Mouse (Mus musculus) small intestine, adult 2 months (tissue): ENCODE results near the gene Cops7a. TPM values are rescaled to one million over a fixed set of nuclear protein-coding genes. Genes with fewer than 3 reads are reported as not detected.
A peak's percentile ranks its signal among the peaks of the same experiment; 100 is the strongest.

ENCODE experiments used
- H3K27ac ChIP-seq: fragments of 200-500 bp; 2 replicates; pipeline ENCODE4 v1.5.1; 2012; ENCODE audit warnings: low read depth, low read length, control low read depth, inconsistent platforms; ENCODE audit not compliant: insufficient read depth
- H3K27me3 ChIP-seq: fragments of 200-500 bp; 2 replicates; pipeline ENCODE4 v1.6.1; 2012; ENCODE audit warnings: mild to moderate bottlenecking, moderate library complexity, low read length, inconsistent platforms; ENCODE audit not compliant: control insufficient read depth, insufficient read depth
- H3K36me3 ChIP-seq: fragments of 200-500 bp; 2 replicates; pipeline ENCODE4 v1.6.1; 2012; ENCODE audit warnings: mild to moderate bottlenecking, low read length, control low read depth, inconsistent platforms; ENCODE audit not compliant: control insufficient read depth, insufficient read depth
- H3K4me1 ChIP-seq: fragments of 200-500 bp; 2 replicates; pipeline ENCODE4 v1.6.1; 2012; ENCODE audit warnings: low read length, inconsistent platforms, mixed read lengths; ENCODE audit not compliant: control insufficient read depth, insufficient read depth, insufficient read length
- H3K4me3 ChIP-seq: fragments of 200-500 bp; 2 replicates; pipeline ENCODE4 v1.5.1; 2012; ENCODE audit warnings: low read depth, mild to moderate bottlenecking, control low read depth, inconsistent platforms, low read length, moderate library complexity
- CTCF ChIP-seq: fragments of 200-500 bp; IDR thresholded peaks from 2 replicates; pipeline ENCODE4 v1.5.1; 2012; ENCODE audit warnings: low read depth, mild to moderate bottlenecking, control low read depth, inconsistent platforms, low read length, moderate library complexity, mixed read lengths; ENCODE audit not compliant: insufficient replicate concordance, insufficient read length; ENCODE audit errors: extremely low read depth
- POLR2A ChIP-seq: fragments of 200-500 bp; IDR thresholded peaks from 2 replicates; pipeline ENCODE4 v1.6.1; 2012; ENCODE audit warnings: low read depth, mild to moderate bottlenecking, control low read depth, inconsistent platforms, low read length, moderate library complexity
- WGBS: fragments of 180-500 bp; shearing (Covaris S2); methylation state at CpG from one replicate; pipeline ENCODE4 v1.1.7; 2018; 5-methylcytosine and 5-hydroxymethylcytosine counted together
- polyA plus RNA-seq: library from polyadenylated mRNA; depleted of rRNA; stranded (reverse); fragments of >200 nt; gene quantifications from 2 replicates; pipeline ENCODE4 v1.2.3, GENCODE M21; 2012; rRNA removed

The Cops7a gene
- polyA plus RNA-seq, 1 experiment, result 131 TPM

GRCm38 (mm10) chr6:124913721-124914285, 51.5 kb downstream of the Cops7a start:
- TF ChIP-seq POLR2A (no peak), CTCF (no peak)
- no peaks in the 10 kb centered on the region for H3K27me3 ChIP-seq
- H3K4me1 ChIP-seq, result peaks cover 33% of the 10 kb centered on the region
- peaks cover 11% of the 10 kb centered on the region for H3K36me3 ChIP-seq
- no peak overlapping the region for H3K27ac ChIP-seq
- WGBS, result 68% methylated on average over 14 of the region's 14 CpGs
- H3K4me3 ChIP-seq, result no peak overlapping the region

DNA sequence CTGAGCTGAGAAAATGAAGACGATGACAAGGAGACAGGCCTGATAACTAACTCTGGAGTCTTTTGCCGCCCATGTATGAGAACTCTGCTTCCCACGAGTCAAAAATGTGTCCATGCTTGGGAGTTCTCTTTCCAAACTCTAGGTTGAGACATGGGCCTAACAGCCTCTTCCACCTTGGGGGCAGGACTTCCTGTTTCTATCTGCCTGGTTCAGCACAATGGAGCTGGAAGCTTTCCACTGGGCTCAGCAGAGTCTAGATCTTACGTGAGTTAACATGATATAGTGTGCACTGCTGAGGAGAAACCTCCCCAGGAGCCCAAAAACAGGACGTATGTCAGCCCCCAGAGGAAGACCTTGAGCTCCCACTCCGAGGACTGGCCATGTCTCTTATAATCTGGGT, 52.1 kb downstream of the Cops7a start:
- H3K4me3 ChIP-seq, result no peak overlapping the region
- TF ChIP-seq POLR2A, result no peak
- TF ChIP-seq CTCF, result no peak
- peaks cover 34% of the 10 kb centered on the region for H3K4me1 ChIP-seq
- WGBS, result 51% methylated on average over 6 of the region's 6 CpGs
- H3K27ac ChIP-seq, result no peak overlapping the region
- H3K27me3 ChIP-seq, result no peaks in the 10 kb centered on the region
- H3K36me3 ChIP-seq, result peaks cover 11% of the 10 kb centered on the region

DNA sequence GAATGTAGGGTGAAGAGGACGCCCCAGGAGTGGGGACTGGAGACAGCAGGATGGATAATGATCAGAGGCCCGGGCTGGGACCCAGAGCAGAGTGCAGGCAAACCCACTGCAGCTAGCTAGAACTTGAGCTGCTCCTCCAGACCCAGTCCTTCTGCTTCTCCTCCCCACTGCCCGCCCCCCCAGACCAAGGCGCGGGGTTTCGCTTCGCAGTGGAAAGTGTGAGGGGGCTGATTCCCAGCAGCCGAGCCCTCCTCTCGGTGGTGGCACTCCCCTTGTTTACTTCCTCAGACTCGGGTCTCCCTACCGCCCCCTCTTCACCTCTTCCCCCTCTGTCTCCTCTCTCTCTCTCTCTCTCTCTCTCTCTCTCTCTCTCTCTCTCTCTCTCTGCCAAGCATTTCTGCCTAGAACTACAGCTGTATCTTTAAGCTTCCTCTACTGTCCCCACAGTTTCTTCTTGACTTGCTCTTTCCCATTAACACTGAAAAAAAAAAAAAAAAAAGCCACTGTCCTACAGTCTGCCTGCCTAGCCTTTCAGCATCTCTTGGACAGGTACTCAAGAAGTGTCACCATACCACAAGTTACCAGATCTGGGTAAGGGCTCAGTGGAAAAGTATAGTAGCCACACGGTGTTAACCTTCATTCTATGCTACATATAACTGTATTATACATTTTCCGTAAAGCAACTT, 53.7 kb downstream of the Cops7a start, which contains the start of gene Lag3:
Lag3 (minus strand) TSS at position 173 of the 686 bp plus-strand sequence.
- 42% methylated on average over 13 of the region's 13 CpGs for WGBS
- H3K4me1 ChIP-seq, result peaks cover 36% of the 10 kb centered on the region
- H3K36me3 ChIP-seq, result peaks cover 11% of the 10 kb centered on the region
- no peak within 1 kb of the TSS for H3K27ac ChIP-seq
- peak within 1 kb of the TSS; percentile 13 for H3K4me3 ChIP-seq
- no peaks in the 10 kb centered on the region for H3K27me3 ChIP-seq
- TF ChIP-seq POLR2A, result no peak
- TF ChIP-seq CTCF, result no peak

GRCm38 (mm10) chr6:124910032-124910431, 55.3 kb downstream of the Cops7a start:
- peak overlapping the region; percentile 41 for H3K4me3 ChIP-seq
- TF ChIP-seq POLR2A (no peak), CTCF (no peak)

More at GRCm38 (mm10) chr6:124910032-124910431, 55.3 kb downstream of the Cops7a start:
- H3K27ac ChIP-seq, result no peak overlapping the region
- no peaks in the 10 kb centered on the region for H3K27me3 ChIP-seq
- peaks cover 25% of the 10 kb centered on the region for H3K4me1 ChIP-seq
- peaks cover 11% of the 10 kb centered on the region for H3K36me3 ChIP-seq
- 22% methylated on average over 32 of the region's 32 CpGs for WGBS

Other genes with a start within 250 kb of the Cops7a start
- gene Ptpn6, start 226.8 kb downstream of the Cops7a start, polyA plus RNA-seq, result 23.0 and 41.0 TPM in 2 replicates
- gene Grcc10, start 224.2 kb downstream of the Cops7a start, polyA plus RNA-seq, result 80.4 and 143 TPM in 2 replicates
- not detected in 2 replicates for gene Gm45234, start 209.5 kb downstream of the Cops7a start, polyA plus RNA-seq
- 42.8 and 92.6 TPM in 2 replicates for gene Atn1, start 209.0 kb downstream of the Cops7a start, polyA plus RNA-seq
- 1.3 and 1.7 TPM in 2 replicates for gene Eno2, start 195.9 kb downstream of the Cops7a start, polyA plus RNA-seq
- gene Lrrc23, start 185.8 kb downstream of the Cops7a start, polyA plus RNA-seq, result 0.14 and 0.41 TPM in 2 replicates
- gene Spsb2, start 156.9 kb downstream of the Cops7a start, polyA plus RNA-seq, result 16.6 and 38.8 TPM in 2 replicates
- gene Tpi1, start 151.2 kb downstream of the Cops7a start, polyA plus RNA-seq, result 420 and 801 TPM in 2 replicates
- gene Usp5, start 136.1 kb downstream of the Cops7a start, polyA plus RNA-seq, result 26.7 and 53.0 TPM in 2 replicates
- 32.2 and 52.9 TPM in 2 replicates for gene Cdca3, start 136.0 kb downstream of the Cops7a start, polyA plus RNA-seq
- gene Gnb3, start 125.3 kb downstream of the Cops7a start, polyA plus RNA-seq, result 0.05 and 0.19 TPM in 2 replicates
- gene P3h3, start 107.8 kb downstream of the Cops7a start, polyA plus RNA-seq, result 8.1 and 8.7 TPM in 2 replicates
- 1.2 and 1.7 TPM in 2 replicates for gene Gpr162, start 101.6 kb downstream of the Cops7a start, polyA plus RNA-seq
- 3.7 and 5.8 TPM in 2 replicates for gene Cd4, start 77.3 kb downstream of the Cops7a start, polyA plus RNA-seq
- gene Lag3, start 53.8 kb downstream of the Cops7a start, polyA plus RNA-seq, result 4.5 and 7.0 TPM in 2 replicates
- 683 and 1,784 TPM in 2 replicates for gene Ptms, start 45.4 kb downstream of the Cops7a start, polyA plus RNA-seq
- 212 and 412 TPM in 2 replicates for gene Mlf2, start 34.2 kb downstream of the Cops7a start, polyA plus RNA-seq
- gene Pianp, start 31.2 kb upstream of the Cops7a start, polyA plus RNA-seq, result 2.8 and 5.0 TPM in 2 replicates
- 28.6 and 57.0 TPM in 2 replicates for gene Zfp384, start 43.6 kb upstream of the Cops7a start, polyA plus RNA-seq
- 14.2 and 32.7 TPM in 2 replicates for gene Ing4, start 74.2 kb upstream of the Cops7a start, polyA plus RNA-seq
- 7.5 and 18.2 TPM in 2 replicates for gene Acrbp, start 84.2 kb upstream of the Cops7a start, polyA plus RNA-seq
- 133 and 223 TPM in 2 replicates for gene Lpar5, start 102.4 kb upstream of the Cops7a start, polyA plus RNA-seq
- gene Chd4, start 130.4 kb upstream of the Cops7a start, polyA plus RNA-seq, result 39.9 and 64.3 TPM in 2 replicates
- gene Nop2, start 166.4 kb upstream of the Cops7a start, polyA plus RNA-seq, result 6.5 and 7.8 TPM in 2 replicates
- 7.0 and 13.0 TPM in 2 replicates for gene Iffo1, start 179.7 kb upstream of the Cops7a start, polyA plus RNA-seq
- gene Gapdh, start 200.9 kb upstream of the Cops7a start, polyA plus RNA-seq, result 2,785 and 3,321 TPM in 2 replicates
- gene Ncapd2, start 226.2 kb upstream of the Cops7a start, polyA plus RNA-seq, result 24.3 and 53.4 TPM in 2 replicates
- 41.6 and 62.7 TPM in 2 replicates for gene Mrpl51, start 226.3 kb upstream of the Cops7a start, polyA plus RNA-seq